Mouse (Mus musculus): ENCODE measurements at regions not wholly inside any gene's neighbourhood (a gene's known extent, or its start where the extent isn't known, plus 50 kb on each side); places are given as distances from the start of the nearest gene placed in this dataset.

DNA sequence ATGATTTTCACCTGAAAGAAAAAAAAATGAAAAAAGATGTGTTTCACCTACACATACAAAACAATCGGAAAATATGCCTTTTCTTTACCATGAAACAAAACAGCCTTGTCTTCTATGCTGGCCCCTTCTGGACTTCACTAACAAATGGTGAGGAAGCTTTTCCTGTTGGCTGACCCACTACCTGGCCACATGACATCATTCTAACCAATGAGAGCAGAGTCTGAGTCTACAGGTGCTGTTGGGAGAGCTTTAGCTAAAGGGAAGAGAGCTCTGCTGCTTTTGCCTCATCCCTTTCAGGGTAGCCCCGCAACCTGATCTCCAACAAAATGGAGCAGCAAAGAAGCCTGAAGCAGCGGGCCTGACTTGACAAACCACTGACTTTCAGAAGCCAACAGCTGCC, 120.5 kb upstream of the Smarca2 start:
- no peak overlapping the region for H3K27ac ChIP-seq (ENCODE audit: insufficient read depth, low read depth, low read length)
- H3K36me3 ChIP-seq (ENCODE audit: control insufficient read depth, insufficient read depth, low read length) = no peaks in the 10 kb centered on the region
- H3K4me3 ChIP-seq (ENCODE audit: low read depth, low read length) = no peak overlapping the region
- H3K4me1 ChIP-seq (ENCODE audit: control insufficient read depth, insufficient read depth, insufficient read length, low read length) = no peaks in the 10 kb centered on the region
- no peak for TF ChIP-seq POLR2A (IDR thresholded peaks at IDR 0.05; ENCODE audit: low read depth, low read length)
- TF ChIP-seq CTCF (IDR thresholded peaks at IDR 0.05; ENCODE audit: extremely low read depth, insufficient read length, insufficient replicate concordance, low read depth, low read length) = no peak
- 79% methylated on average over 3 of the region's 3 CpGs for WGBS
- no peaks in the 10 kb centered on the region for H3K27me3 ChIP-seq (ENCODE audit: control insufficient read depth, insufficient read depth, low read length)

DNA sequence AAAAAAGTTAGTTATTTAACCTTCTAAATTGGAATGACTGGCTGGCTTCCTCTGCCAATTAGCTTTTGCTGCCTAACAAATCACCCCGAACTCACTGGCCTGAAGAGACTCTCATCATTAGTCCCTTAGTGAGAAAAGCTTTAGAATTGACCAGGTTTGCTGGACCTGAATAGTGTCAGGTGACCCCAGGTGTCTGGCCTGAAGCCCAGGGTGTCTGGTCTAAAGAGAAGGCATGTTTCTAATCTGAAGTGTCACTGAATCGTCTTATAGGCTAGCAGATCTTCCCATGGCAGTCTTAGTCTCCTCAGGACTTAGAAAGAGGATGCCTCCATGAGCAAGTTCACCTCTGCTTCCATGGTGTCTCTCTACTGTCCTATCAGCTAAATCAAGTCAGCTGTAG, 112.0 kb upstream of the Smarca2 start:
- Histone ChIP-seq H3K4me1 (ENCODE audit: control insufficient read depth, insufficient read depth, insufficient read length, low read length) (no peaks in the 10 kb centered on the region), H3K36me3 (ENCODE audit: control insufficient read depth, insufficient read depth, low read length) (no peaks in the 10 kb centered on the region), H3K27me3 (ENCODE audit: control insufficient read depth, insufficient read depth, low read length) (no peaks in the 10 kb centered on the region), H3K27ac (ENCODE audit: insufficient read depth, low read depth, low read length) (no peak overlapping the region), H3K4me3 (ENCODE audit: low read depth, low read length) (no peak overlapping the region)
- no peak for TF ChIP-seq POLR2A (IDR thresholded peaks at IDR 0.05; ENCODE audit: low read depth, low read length)
- TF ChIP-seq CTCF (IDR thresholded peaks at IDR 0.05; ENCODE audit: extremely low read depth, insufficient read length, insufficient replicate concordance, low read depth, low read length) = no peak
- WGBS = 61% methylated on average over 2 of the region's 2 CpGs

DNA sequence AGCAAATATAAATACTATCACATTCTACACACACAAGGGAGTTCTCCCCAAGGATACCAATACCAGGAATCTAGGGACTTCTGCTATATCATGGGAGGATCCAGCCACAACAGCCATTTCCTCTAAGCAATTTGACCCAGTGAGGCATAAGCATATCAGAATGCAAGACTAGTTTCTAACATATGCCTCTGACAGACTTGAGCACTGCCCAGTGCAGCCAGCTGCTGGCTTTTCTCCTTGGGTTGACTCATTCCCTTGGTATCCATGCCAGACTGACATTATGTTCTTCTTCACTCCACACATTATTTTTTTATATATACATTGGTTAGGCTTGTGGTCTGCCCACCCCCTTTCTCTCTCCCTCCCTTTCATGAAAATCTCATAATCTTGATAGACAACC, 103.8 kb upstream of the Smarca2 start:
- no peaks in the 10 kb centered on the region for H3K27me3 ChIP-seq (ENCODE audit: control insufficient read depth, insufficient read depth, low read length)
- no peak overlapping the region for H3K27ac ChIP-seq (ENCODE audit: insufficient read depth, low read depth, low read length)
- TF ChIP-seq CTCF (IDR thresholded peaks at IDR 0.05; ENCODE audit: extremely low read depth, insufficient read length, insufficient replicate concordance, low read depth, low read length) (no peak), POLR2A (IDR thresholded peaks at IDR 0.05; ENCODE audit: low read depth, low read length) (no peak)
- H3K4me3 ChIP-seq (ENCODE audit: low read depth, low read length) = no peak overlapping the region
- no peaks in the 10 kb centered on the region for H3K36me3 ChIP-seq (ENCODE audit: control insufficient read depth, insufficient read depth, low read length)
- no peaks in the 10 kb centered on the region for H3K4me1 ChIP-seq (ENCODE audit: control insufficient read depth, insufficient read depth, insufficient read length, low read length)

DNA sequence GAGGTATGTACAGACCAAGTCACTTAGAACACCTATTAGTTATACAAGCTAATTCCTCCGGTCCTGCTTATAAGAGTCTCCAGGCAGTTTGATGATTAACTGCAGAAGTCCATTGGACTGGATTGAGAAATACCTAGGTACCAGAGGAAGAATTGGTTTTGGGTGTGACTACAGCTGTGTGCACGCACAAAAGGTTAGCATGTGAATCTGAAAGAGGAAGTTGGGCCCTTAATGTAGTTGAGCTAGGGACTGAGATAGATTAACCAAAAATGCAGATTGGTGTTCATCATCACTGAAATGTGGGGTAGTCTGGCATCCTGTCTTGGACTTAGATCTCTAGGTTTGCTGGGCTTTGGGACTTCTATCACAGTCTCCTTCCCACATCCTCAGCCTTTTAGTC, 100.8 kb upstream of the Smarca2 start:
- TF ChIP-seq CTCF (IDR thresholded peaks at IDR 0.05; ENCODE audit: extremely low read depth, insufficient read length, insufficient replicate concordance, low read depth, low read length) (no peak), POLR2A (IDR thresholded peaks at IDR 0.05; ENCODE audit: low read depth, low read length) (no peak)
- Histone ChIP-seq H3K27me3 (ENCODE audit: control insufficient read depth, insufficient read depth, low read length) (no peaks in the 10 kb centered on the region), H3K27ac (ENCODE audit: insufficient read depth, low read depth, low read length) (no peak overlapping the region), H3K4me3 (ENCODE audit: low read depth, low read length) (no peak overlapping the region), H3K36me3 (ENCODE audit: control insufficient read depth, insufficient read depth, low read length) (no peaks in the 10 kb centered on the region), H3K4me1 (ENCODE audit: control insufficient read depth, insufficient read depth, insufficient read length, low read length) (no peaks in the 10 kb centered on the region)
- 28% methylated on average over 2 of the region's 2 CpGs for WGBS

- no peaks in the 10 kb centered on the region for H3K36me3 ChIP-seq (ENCODE audit: control insufficient read depth, insufficient read depth, low read length)
- H3K27me3 ChIP-seq (ENCODE audit: control insufficient read depth, insufficient read depth, low read length) = no peaks in the 10 kb centered on the region
- no peaks in the 10 kb centered on the region for H3K4me1 ChIP-seq (ENCODE audit: control insufficient read depth, insufficient read depth, insufficient read length, low read length)
- 30% methylated on average over 1 of the region's 1 CpGs for WGBS
- no peak overlapping the region for H3K4me3 ChIP-seq (ENCODE audit: low read depth, low read length)
- no peak overlapping the region for H3K27ac ChIP-seq (ENCODE audit: insufficient read depth, low read depth, low read length)
- TF ChIP-seq POLR2A (IDR thresholded peaks at IDR 0.05; ENCODE audit: low read depth, low read length) = no peak
- no peak for TF ChIP-seq CTCF (IDR thresholded peaks at IDR 0.05; ENCODE audit: extremely low read depth, insufficient read length, insufficient replicate concordance, low read depth, low read length)
Observed at GRCm38 (mm10) chr19:26506802-26507201, 98.0 kb upstream of the Smarca2 start.

DNA sequence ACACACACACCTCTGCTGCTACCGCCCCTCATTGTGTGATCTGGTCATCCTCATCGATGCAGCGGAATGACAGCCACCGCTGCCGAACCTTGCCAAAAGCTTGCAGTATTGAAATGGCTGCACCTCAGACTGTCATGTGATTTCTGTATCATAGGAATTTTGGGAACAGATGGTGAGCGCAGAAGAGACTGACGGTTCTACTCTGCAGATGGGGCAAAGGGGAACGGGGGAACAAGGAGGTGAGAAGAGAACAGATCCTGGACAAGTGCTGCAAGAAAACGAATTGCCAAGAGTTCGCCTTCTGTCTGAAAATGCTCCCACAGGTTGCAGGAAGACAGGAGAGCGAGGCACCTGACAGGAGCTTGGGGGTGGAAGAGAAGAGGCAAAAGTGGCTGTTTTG, 96.9 kb upstream of the Smarca2 start:
- Histone ChIP-seq H3K27me3 (ENCODE audit: control insufficient read depth, insufficient read depth, low read length) (no peaks in the 10 kb centered on the region), H3K36me3 (ENCODE audit: control insufficient read depth, insufficient read depth, low read length) (no peaks in the 10 kb centered on the region), H3K27ac (ENCODE audit: insufficient read depth, low read depth, low read length) (no peak overlapping the region), H3K4me1 (ENCODE audit: control insufficient read depth, insufficient read depth, insufficient read length, low read length) (no peaks in the 10 kb centered on the region), H3K4me3 (ENCODE audit: low read depth, low read length) (no peak overlapping the region)
- no peak for TF ChIP-seq CTCF (IDR thresholded peaks at IDR 0.05; ENCODE audit: extremely low read depth, insufficient read length, insufficient replicate concordance, low read depth, low read length)
- 79% methylated on average over 11 of the region's 11 CpGs for WGBS

GRCm38 (mm10) chr19:26508616-26509015, 96.2 kb upstream of the Smarca2 start:
- no peak overlapping the region for H3K4me3 ChIP-seq (ENCODE audit: low read depth, low read length)
- no peaks in the 10 kb centered on the region for H3K4me1 ChIP-seq (ENCODE audit: control insufficient read depth, insufficient read depth, insufficient read length, low read length)
- no peaks in the 10 kb centered on the region for H3K36me3 ChIP-seq (ENCODE audit: control insufficient read depth, insufficient read depth, low read length)
- H3K27ac ChIP-seq (ENCODE audit: insufficient read depth, low read depth, low read length) = no peak overlapping the region
- WGBS = 71% methylated on average over 7 of the region's 7 CpGs
- H3K27me3 ChIP-seq (ENCODE audit: control insufficient read depth, insufficient read depth, low read length) = no peaks in the 10 kb centered on the region
- no peak for TF ChIP-seq POLR2A (IDR thresholded peaks at IDR 0.05; ENCODE audit: low read depth, low read length)
- TF ChIP-seq CTCF (IDR thresholded peaks at IDR 0.05; ENCODE audit: extremely low read depth, insufficient read length, insufficient replicate concordance, low read depth, low read length) = no peak

DNA sequence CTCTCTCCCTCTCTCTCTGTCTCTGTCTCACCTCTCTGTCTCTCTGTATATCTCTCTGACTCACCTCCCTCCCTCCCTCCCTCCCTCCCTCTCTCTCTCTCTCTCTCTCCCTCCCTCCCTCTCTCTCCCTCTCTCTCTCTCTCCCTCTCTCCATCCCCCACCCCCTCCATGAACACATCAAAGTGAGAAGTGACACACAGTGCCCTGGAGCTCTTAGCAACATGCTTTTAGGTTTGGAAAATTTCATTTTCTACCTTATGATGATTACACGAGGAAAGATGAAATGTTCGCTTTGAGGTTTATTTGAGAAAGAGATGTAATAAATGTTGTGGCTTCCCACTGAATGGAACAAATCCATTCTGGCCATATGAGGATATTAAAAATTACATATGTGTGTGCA, 95.6 kb upstream of the Smarca2 start:
- Histone ChIP-seq H3K4me1 (ENCODE audit: control insufficient read depth, insufficient read depth, insufficient read length, low read length) (no peaks in the 10 kb centered on the region), H3K27ac (ENCODE audit: insufficient read depth, low read depth, low read length) (no peak overlapping the region), H3K27me3 (ENCODE audit: control insufficient read depth, insufficient read depth, low read length) (no peaks in the 10 kb centered on the region), H3K4me3 (ENCODE audit: low read depth, low read length) (no peak overlapping the region), H3K36me3 (ENCODE audit: control insufficient read depth, insufficient read depth, low read length) (no peaks in the 10 kb centered on the region)
- WGBS = 74% methylated on average over 2 of the region's 2 CpGs
- TF ChIP-seq POLR2A (IDR thresholded peaks at IDR 0.05; ENCODE audit: low read depth, low read length) (no peak), CTCF (IDR thresholded peaks at IDR 0.05; ENCODE audit: extremely low read depth, insufficient read length, insufficient replicate concordance, low read depth, low read length) (no peak)
